Mouse (Mus musculus): ENCODE results near the gene Gm37240.

DNA sequence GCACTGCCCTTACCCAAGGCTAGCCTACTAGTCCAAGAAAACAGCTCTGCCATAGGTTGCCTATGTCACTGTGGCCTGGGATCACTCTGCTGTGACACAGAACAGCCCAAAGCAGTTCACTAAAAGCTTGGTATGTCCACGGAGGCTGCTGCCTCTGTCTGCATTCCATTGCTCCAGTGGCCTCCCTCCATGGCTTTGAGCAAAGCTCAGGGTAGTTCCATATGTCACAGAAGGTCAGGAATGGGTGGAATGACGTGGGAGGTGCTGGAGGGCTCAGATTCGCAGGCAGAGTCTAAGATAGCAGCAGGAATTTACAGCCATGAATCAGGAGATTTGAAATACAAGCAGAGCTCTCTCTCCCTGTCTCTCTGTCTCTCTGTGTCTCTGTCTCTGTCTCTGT is 514.3 kb downstream of the Gm37240 start:
- no peak for TF ChIP-seq CTCF (IDR thresholded peaks at IDR 0.05; ENCODE audit: borderline replicate concordance, extremely low read depth, insufficient read depth, insufficient read length)
- TF ChIP-seq POLR2A (IDR thresholded peaks at IDR 0.05; ENCODE audit: borderline replicate concordance, extremely low read depth, insufficient read depth, insufficient read length, poor library complexity, severe bottlenecking) = no peak
